Mouse (Mus musculus) liver, adult 2 months (tissue): ENCODE results near the gene Uckl1. TPM values are rescaled to one million over a fixed set of nuclear protein-coding genes. Genes with fewer than 3 reads are reported as not detected.
A peak's percentile ranks its signal among the peaks of the same experiment; 100 is the strongest.

Experiments used
- DNase-seq: peaks from one replicate; pipeline ENCODE4 v3.0.0-alpha.2; 2011; ENCODE audit warnings: low read depth, low spot score; ENCODE audit errors: extremely low read depth
- H3K27ac ChIP-seq: fragments of 200-500 bp; replicated peaks from 2 replicates; pipeline ENCODE4 v1.5.1; 2012; ENCODE audit warnings: low read depth, mild to moderate bottlenecking, control low read depth, inconsistent platforms, low read length; ENCODE audit not compliant: insufficient read depth
- H3K27me3 ChIP-seq: fragments of 200-500 bp; 2 replicates; pipeline ENCODE4 v1.6.1; 2012; ENCODE audit warnings: mild to moderate bottlenecking, moderate library complexity, low read length, inconsistent platforms; ENCODE audit not compliant: control insufficient read depth, insufficient read depth
- H3K36me3 ChIP-seq: fragments of 200-500 bp; 2 replicates; pipeline ENCODE4 v1.6.1; 2012; ENCODE audit warnings: low read length, inconsistent platforms; ENCODE audit not compliant: control insufficient read depth, insufficient read depth
- H3K4me1 ChIP-seq: fragments of 200-500 bp; 2 replicates; pipeline ENCODE4 v1.6.1; 2011; ENCODE audit warnings: low read length; ENCODE audit not compliant: control insufficient read depth, insufficient read depth
- H3K4me3 ChIP-seq: fragments of 200-500 bp; 2 replicates; pipeline ENCODE4 v1.5.1; 2011; ENCODE audit warnings: low read depth, mild to moderate bottlenecking, control low read depth, low read length, moderate library complexity; ENCODE audit not compliant: insufficient read depth
- H3K79me2 ChIP-seq: fragments of 200-500 bp; 2 replicates; pipeline ENCODE4 v1.6.1; 2012; ENCODE audit warnings: inconsistent platforms, mild to moderate bottlenecking, low read length, moderate library complexity; ENCODE audit not compliant: control insufficient read depth, insufficient read depth
- H3K9ac ChIP-seq: fragments of 200-500 bp; 2 replicates; pipeline ENCODE4 v1.6.1; 2012; ENCODE audit warnings: low read depth, mild to moderate bottlenecking, control low read depth, inconsistent platforms, low read length
- CTCF ChIP-seq: fragments of 200-500 bp; IDR thresholded peaks from 2 replicates; pipeline ENCODE4 v1.5.1; 2011; ENCODE audit warnings: low read depth, low read length, control low read depth
- POLR2A ChIP-seq: fragments of 200-500 bp; IDR thresholded peaks from 2 replicates; pipeline ENCODE4 v1.6.1; 2011; ENCODE audit warnings: low read length, control low read depth; ENCODE audit not compliant: insufficient read depth; ENCODE audit errors: extremely low read depth
- WGBS: fragments of 180-500 bp; shearing (Covaris S2); methylation state at CpG from one replicate; pipeline ENCODE4 v1.1.7; 2018; 5-methylcytosine and 5-hydroxymethylcytosine counted together
- polyA plus RNA-seq: library from polyadenylated mRNA; depleted of rRNA; stranded (reverse); fragments of >200 nt; gene quantifications from 2 replicates; pipeline ENCODE4 v1.2.3, GENCODE M21; 2012
- total RNA-seq: library from RNA; depleted of rRNA; stranded (reverse); fragments of >200 nt; gene quantifications from 2 replicates; pipeline ENCODE4 v1.2.3, GENCODE M21; 2014

The Uckl1 gene
- total and polyA plus RNA-seq, 2 experiments, result 30.9 to 90.1 TPM

DNA sequence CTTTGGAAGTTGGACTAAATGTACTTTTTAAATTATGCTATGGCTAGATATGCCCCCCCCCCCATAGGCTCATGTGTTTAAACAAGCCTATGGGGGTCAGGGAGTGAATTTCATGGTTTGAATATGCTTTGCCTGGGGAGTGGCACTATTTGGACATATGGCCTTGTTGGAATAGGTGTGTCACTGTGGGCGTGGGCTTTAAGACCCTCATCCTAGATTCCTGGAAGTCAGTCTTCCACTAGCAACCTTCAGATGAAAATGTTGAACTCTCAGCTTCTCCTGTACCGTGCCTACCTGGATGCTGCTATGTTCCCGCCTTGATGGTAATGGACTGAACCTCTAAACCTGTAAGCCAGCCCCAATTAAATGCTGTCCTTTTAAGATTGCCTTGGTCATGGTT, 52.1 kb downstream of the Uckl1 start:
- no peak for DNase-seq
- H3K27ac ChIP-seq, result no peak overlapping the region
- H3K36me3 ChIP-seq, result peaks cover 6% of the 10 kb centered on the region
- peaks cover 7% of the 10 kb centered on the region; the same call in 1 of the 2 replicates for H3K4me1 ChIP-seq
- peaks cover 45% of the 10 kb centered on the region for H3K79me2 ChIP-seq
- no peak for TF ChIP-seq CTCF
- H3K4me3 ChIP-seq, result no peak overlapping the region
- WGBS, result 98% methylated on average over 3 of the region's 3 CpGs
- H3K27me3 ChIP-seq, result no peaks in the 10 kb centered on the region
- H3K9ac ChIP-seq, result no peak overlapping the region

DNA sequence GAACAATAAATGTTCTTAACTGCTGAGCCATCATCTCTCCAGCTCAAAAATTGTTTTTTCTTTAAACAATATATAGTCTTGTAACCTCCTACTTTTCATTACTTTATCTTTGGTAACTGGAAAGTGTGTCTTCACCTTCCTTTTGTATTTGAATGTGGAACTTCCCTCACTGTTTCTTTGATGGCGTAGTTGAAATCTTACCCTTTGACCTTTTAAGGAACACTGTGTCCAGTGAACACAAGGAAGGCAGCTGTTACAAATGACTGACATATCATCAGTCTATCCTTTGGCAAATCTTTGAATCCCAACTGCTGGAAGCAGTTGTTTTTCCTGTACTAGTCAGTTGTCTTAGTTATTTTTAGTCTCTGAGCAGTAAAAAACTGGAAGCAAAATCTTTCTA, 55.6 kb downstream of the Uckl1 start:
- Histone ChIP-seq H3K36me3 (peaks cover 8% of the 10 kb centered on the region), H3K9ac (no peak overlapping the region), H3K4me1 (peaks cover 4% of the 10 kb centered on the region; the same call in 1 of the 2 replicates), H3K27me3 (no peaks in the 10 kb centered on the region), H3K27ac (no peak overlapping the region), H3K79me2 (peaks cover 44% of the 10 kb centered on the region), H3K4me3 (no peak overlapping the region)
- WGBS, result 20% methylated on average over 1 of the region's 1 CpGs
- DNase-seq, result peak; percentile 58
- no peak for TF ChIP-seq POLR2A
- TF ChIP-seq CTCF, result no peak

DNA sequence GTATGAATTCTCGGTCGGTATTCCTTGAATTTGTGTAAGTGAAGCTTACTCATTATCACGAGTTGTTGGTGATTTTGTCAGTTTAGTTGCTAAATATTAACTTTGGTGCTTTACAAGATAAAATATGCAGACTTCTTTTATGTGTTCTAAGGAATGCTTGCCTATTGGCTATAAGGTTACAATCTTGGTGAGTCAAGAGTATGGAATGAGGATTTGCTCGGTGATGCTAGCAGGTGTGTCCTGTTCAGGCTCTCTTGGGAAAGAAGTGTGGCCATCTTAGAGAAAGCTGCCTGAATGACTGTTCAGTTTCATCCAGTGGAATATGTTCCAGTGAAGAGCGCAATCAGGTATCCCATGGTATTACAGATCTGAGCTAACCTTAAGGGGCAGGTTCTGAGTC, 59.2 kb downstream of the Uckl1 start:
- Histone ChIP-seq H3K36me3 (peaks cover 9% of the 10 kb centered on the region), H3K9ac (no peak overlapping the region), H3K27ac (no peak overlapping the region), H3K4me1 (peaks cover 15% of the 10 kb centered on the region), H3K4me3 (no peak overlapping the region), H3K79me2 (peaks cover 47% of the 10 kb centered on the region), H3K27me3 (no peaks in the 10 kb centered on the region)
- TF ChIP-seq CTCF, result no peak
- TF ChIP-seq POLR2A, result no peak
- WGBS, result 45% methylated on average over 5 of the region's 5 CpGs
- DNase-seq, result no peak

DNA sequence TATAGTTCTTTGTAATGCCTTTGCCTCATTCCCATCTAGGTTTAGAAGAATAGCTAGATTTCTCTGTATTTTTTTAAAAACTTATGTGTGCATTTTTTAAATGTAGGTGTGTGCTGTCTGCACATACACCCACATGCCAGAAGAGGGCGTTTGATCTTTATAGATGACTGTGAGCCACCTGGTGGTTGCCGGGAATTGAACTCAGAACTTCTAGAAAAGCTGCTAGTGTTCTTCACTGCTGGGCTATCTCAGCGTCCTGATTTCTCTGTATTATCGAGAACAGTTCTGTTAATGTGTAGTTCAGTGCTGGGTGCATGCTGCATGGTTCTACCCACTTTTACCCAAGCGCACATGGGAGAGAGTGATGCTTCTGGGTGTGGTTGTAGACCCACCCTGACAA, 61.9 kb downstream of the Uckl1 start:
- TF ChIP-seq CTCF (peak; percentile 3; the same call in 1 of the 2 replicates), POLR2A (no peak)
- H3K4me3 ChIP-seq, result no peak overlapping the region
- 73% methylated on average over 5 of the region's 5 CpGs for WGBS
- no peaks in the 10 kb centered on the region for H3K27me3 ChIP-seq
- no peak overlapping the region for H3K27ac ChIP-seq
- peaks cover 39% of the 10 kb centered on the region for H3K79me2 ChIP-seq
- DNase-seq, result no peak
- peaks cover 17% of the 10 kb centered on the region for H3K4me1 ChIP-seq
- H3K36me3 ChIP-seq, result peaks cover 6% of the 10 kb centered on the region
- no peak overlapping the region for H3K9ac ChIP-seq

DNA sequence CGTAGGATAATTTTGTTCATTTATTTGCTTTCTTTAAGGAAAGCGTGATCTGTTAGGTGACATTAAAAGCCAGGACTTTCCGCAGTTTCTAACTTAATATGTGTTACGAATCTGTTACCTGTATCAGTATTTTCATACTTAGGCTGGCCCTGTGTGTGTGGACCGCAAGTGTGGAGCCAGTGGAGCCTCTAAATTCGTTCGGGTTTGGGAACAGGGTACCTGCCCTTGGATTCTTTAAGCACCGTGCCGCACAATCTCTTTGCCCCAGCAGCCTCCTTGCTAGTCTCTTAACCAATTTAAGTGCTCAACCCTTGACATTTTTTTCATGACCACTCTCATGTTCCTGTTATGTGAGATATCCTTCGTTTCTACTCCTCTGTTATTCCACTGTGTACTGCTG, 63.2 kb downstream of the Uckl1 start:
- peak overlapping the region; percentile 98; the same call in 1 of the 2 replicates for H3K4me3 ChIP-seq
- TF ChIP-seq POLR2A (no peak), CTCF (no peak)
- H3K36me3 ChIP-seq, result peaks cover 7% of the 10 kb centered on the region; the same call in 1 of the 2 replicates
- H3K27me3 ChIP-seq, result no peaks in the 10 kb centered on the region
- H3K9ac ChIP-seq, result peak overlapping the region; percentile 2; the same call in 1 of the 2 replicates
- 20% methylated on average over 10 of the region's 10 CpGs for WGBS
- no peak for DNase-seq
- H3K79me2 ChIP-seq, result peaks cover 34% of the 10 kb centered on the region
- H3K27ac ChIP-seq, result no peak overlapping the region
- peaks cover 17% of the 10 kb centered on the region for H3K4me1 ChIP-seq

DNA sequence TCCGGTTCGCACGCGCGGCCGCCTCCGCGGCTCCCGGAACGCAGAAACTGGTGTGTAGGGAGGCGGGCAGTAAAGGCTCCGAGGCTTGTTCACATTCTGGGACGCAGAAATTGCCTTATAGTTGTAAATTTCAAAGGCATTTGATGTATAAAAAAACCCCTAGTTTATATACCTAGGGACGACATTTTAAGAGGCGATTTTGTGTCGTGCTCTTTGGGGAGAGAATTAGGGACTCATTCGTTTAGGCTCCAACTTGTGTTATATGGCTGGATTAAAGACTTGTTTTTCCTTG, 63.8 kb downstream of the Uckl1 start:
- peak overlapping the region; percentile 98 for H3K4me3 ChIP-seq
- TF ChIP-seq CTCF, result no peak
- no peak for TF ChIP-seq POLR2A
- peaks cover 17% of the 10 kb centered on the region for H3K4me1 ChIP-seq
- H3K27ac ChIP-seq, result peak overlapping the region; percentile 97
- peak overlapping the region; percentile 100 for H3K9ac ChIP-seq
- H3K36me3 ChIP-seq, result peaks cover 12% of the 10 kb centered on the region
- no peak for DNase-seq
- H3K79me2 ChIP-seq, result peaks cover 33% of the 10 kb centered on the region
- H3K27me3 ChIP-seq, result no peaks in the 10 kb centered on the region
- under 1% methylated on average over 17 of the region's 17 CpGs for WGBS
